Mouse (Mus musculus) cerebellum, adult 11 months (tissue): ENCODE measurements around the gene Dnm2.
"Not testable (repeated sequence)": the region's sequence is repeated elsewhere in the genome, so short reads cannot be mapped to it uniquely, and the experiment has no call there.

Source experiments
- DNase-seq: peaks from one replicate; pipeline ENCODE4 v3.0.0; 2022

The Dnm2 gene

DNA sequence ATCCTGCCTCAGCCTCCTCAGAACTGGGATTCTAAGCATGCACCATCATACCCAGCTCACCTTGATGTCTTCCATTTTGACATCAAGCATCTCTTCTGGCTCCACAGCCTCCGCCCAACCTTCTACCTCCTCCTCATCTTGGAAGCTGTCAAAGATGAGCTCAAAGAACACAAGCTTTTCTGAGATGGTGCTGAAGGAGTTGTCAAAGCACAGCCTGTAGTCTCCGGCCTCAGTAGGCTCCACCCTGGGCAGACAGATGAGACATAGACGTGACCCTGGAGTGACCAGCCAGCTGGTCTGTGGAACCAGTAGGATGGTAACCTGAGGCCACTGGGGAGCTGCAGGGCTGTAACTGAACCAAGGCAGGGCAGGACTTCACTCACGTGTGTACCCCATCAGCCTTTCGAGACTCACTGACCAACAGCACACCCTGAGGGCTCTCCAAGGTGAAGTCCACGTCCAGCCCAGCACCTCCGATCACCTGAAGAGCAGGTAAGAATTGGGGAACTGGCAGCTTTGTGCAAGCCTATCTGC lies 84.2 kb downstream of the Dnm2 start:
- no peak for DNase-seq

DNA sequence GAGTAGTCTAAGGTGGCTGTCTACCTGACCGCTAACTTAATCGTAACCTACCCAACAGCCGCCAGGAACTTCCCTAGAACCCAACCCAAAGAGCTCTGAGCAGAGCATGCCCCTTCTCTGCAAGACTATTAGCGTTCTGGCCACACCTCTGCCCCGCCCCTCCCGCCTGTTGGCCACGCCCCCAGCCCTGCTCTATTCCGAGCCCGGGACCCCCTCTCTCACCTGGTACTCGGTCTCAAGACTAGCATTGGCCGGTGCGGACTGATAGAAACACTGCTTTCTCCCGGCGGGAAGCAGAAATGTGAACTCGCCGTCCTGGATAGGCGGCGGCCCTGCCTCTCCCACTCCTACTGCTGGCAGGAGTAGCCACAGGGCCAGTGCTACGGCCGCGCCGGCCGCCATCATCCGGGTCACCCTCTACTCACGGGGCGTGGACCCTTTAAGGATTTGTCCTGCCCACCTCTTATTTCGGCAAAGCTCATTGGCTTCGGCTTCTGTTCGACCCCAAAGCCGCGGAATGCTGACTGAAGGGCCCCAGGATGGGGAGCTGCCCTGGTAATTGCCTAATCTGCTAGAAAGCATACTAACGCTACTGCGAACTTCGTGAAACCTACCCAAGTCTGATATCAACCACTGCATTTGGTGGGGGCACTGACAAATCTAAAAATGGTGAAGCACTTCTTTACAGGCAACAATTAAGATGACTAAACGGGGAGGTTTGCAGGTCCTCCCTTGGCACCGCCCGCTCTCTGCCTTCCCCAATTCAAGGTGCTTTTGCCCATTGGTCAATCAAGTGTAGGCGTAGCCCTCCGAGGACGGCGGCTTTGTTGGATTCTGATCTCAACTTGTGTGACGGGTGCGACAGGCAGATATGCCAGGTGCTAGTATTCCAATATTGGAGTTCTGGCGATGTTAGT lies 85.3 kb downstream of the Dnm2 start, which contains the start of gene Tmed1:
TSS of gene Tmed1 (minus strand) at position 481 of the 917 bp plus-strand sequence.
- DNase-seq, result peak; percentile 92

DNA sequence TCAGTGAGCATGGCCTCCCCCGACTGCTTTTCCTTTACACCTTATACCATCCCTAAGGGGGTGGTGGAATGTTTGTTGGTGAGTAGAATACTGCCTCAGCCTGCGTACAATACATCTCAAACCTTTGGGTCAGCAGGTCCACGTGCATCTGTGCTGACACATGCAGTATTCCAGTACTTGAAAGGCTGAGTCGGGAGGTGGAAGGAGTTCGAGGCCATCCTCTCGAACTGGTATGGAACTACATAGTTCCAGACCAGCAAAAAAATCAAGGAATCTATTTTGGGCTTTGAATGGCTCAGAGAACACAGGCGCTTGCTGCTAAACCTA lies 85.9 kb downstream of the Dnm2 start:
- DNase-seq, result no peak

DNA sequence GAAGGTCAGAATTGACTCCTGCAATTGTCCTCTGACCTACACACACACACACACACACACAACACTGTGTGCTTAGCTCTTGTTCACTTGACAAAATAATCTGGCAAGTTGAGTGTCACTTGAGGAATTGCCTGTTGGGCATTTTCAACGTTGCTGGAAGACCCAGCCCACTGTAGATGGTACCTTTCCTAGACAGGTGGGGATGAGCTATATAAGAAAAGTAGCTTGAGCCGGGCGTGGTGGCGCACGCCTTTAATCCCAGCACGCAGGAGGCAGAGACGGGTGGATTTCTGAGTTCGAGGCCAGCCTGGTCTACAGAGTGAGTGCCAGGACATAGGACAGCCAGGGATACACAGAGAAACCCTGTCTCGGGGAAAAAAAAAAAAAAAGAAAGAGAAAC lies 86.3 kb downstream of the Dnm2 start:
- no peak for DNase-seq

DNA sequence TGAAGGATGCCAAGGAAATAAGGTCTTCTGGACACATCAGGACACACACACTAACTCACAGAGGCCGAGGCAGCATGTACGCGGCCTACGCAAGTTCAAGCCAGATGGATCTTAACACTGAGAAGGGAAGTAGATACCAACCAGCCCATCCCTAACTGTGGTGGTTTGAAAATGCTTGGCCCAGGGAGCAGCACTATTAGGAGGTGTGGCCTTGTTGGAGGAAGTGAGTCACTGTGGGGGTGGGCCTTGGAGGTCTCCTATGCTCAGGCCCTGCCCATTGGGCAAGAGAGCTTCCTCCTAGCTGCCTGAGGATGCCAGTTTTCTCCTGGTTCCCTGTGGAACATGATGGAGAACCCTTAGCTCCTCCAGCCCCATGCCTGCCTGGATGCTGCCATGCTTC lies 88.8 kb downstream of the Dnm2 start:
- DNase-seq, result no peak

DNA sequence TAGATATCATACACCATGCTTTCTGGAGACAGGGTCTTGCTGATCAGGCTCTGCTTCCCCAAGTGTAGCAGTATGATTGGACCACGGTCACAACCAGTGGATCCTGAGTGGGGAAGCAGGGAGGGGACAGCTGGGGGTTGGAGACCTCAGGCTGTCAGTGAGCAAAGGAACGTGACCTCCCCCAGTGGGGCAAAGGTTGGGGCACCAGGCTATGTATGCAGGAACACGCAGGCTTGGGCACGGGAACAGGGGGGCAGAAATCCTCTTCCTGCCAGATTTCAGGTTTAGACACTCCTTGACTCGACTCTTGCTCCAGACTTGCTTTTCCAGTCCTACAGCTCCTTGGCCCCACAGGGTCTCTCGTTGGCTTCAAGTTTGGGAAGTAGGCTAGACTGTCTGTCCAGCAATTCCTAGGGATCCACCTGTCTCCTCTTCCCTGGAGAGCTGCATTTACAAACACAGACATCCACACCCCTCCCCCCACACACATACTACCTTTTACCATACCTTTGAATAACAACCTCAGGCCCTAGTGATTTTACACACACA lies 93.3 kb downstream of the Dnm2 start:
- DNase-seq, result no peak

DNA sequence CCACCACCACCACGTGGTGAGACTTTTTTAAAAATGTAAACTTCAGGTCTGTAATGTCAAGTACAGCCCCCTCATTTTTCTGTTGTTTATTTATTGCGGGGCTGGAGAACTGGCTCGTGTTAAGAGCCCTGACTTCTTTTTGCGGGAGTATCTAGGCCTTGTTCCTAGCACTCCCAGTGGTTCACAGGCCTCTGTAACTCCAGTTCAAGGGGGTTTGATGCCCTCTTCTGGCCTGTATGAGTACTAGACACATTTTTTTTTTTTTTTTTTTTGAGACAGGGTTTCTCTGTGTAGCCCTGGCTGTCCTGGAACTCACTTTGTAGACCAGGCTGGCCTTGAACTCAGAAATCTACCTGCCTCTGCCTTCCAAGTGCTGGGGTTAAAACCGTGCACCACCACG lies 94.0 kb downstream of the Dnm2 start:
- DNase-seq, result not testable (repeated sequence)

DNA sequence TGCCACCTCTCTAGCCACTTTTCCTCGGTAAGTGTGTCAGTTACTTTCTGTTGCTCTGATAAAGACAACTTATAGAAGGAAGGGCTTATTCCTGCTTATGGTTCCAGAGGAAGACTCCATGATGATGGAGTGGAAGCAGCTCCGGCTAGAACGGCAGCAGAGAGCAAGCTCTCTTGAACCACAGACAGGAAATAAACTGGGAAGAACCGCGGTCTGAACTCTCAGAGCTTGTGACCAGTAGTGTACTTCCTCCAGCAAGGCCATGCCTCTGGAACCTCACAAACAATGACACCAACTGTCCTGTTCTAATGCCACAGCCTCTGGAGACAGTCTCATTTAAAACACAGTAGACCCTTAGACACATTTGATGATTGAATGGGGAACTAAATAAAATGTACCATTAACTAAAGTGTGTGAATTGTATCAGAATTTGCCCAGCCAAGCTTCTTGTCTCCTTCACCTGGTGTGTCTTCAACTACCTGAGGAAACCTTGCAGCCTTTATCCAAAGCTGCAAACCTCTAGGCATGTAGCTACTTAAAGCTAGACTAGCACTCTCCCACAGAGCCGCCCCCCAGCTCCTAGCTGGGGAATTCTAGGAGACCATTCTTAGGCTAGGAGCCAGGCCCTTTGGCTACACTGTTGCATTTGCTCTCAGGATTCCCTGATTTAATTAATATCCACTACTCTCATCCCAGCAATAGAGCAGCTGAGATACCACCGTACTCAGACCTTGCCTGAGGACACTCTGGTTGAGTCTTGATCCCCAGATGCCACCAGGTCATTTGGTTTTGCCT lies 100.6 kb downstream of the Dnm2 start:
- DNase-seq, result no peak

DNA sequence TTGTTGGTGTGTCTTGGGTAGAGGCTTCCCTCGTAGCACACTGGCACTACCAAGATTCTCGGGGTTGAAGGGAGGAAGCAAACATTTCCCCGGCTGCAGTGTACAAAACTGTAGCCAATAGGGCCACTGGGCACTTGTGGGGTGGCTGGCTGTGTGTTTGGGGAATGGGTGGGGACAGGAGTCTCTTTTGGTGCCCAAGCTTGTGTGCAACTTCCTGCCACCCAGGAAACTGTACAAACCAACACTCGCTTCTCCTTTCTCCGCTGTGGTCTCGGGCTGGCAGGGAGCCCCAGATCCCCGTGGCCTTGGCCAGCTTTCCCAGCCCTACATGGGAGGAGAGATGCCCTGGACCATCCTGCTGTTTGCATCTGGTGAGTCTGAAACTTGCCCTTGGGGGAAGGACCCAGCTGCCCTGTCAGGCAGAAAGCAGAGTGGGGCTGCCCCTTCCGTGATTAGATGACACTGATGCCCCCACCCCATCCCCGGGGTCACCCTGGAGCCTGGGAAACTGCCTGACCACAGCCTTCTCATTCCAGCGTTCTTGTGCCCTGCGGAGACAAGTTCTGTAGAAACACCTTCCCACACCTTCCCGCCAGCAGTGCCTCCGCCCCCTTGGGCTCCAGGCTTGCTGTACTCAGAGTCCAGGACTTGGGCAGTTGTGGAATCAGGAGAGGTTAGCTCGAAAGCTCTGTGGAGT lies 101.4 kb downstream of the Dnm2 start, which contains the start of gene AB124611:
TSS of gene AB124611 (plus strand) at position 240 of the 697 bp plus-strand sequence.
- DNase-seq, result no peak

DNA sequence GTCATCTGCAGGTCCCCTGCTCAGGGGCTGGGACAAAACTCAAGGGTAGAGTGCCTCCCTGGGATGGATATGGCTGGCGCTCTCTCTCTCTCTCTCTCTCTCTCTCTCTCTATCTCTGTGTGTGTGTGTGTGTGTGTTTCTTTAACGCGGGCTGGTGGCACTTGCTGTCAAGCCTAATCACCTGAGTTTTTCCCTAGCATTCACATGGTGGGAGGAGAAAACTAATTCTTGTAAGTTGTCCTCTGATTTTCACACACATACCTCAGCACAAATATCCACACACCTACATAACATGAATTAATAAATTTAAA lies 101.9 kb downstream of the Dnm2 start:
- no peak for DNase-seq

DNA sequence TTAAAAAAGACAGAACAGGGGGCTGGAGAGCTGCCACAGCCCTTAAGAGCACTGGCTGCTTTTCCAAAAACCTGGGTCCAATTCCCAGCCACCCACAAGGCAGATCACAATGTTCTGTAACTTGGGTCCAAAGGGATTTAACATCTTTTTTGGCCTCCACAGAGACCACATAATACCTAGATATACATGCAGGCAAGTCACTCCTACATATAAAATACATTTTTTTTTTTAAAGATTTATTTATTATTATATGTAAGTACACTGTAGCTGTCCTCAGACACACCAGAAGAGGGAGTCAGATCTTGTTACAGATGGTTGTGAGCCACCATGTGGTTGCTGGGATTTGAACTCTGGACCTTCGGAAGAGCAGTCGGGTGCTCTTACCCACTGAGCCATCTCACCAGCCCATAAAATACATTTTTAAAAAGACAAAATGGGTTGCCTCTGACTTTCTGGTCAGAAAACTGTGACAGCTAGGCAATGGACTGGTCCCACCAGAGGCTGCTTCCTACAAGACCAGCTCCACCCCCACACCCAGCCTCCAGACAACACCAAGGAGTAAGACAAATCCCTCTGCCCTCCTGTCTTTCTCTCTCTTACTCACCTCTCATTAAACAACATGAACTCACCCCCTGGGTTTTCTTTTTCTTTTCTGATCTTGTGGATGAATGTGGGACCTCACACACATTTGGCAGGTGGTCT lies 102.5 kb downstream of the Dnm2 start:
- DNase-seq, result no peak

DNA sequence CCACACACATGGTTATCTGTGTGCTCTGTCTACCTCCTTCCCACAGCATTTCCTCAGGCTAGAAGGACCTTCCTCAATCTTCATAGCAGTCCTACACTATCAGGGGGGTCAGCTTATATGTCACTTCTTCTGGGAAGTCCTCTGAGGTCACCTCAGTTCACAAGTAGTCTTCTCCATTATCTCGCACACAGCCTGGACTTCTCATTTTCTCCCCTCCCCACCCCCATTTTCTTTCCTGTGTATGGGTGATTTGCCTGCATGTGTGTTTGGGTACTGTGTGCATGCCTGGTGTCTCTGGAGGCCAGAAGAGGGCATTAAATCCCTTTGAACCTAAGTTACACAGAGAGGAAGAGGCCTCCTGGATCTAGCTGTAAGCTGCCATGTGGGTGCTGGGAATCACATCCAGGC lies 103.2 kb downstream of the Dnm2 start:
- DNase-seq, result no peak

DNA sequence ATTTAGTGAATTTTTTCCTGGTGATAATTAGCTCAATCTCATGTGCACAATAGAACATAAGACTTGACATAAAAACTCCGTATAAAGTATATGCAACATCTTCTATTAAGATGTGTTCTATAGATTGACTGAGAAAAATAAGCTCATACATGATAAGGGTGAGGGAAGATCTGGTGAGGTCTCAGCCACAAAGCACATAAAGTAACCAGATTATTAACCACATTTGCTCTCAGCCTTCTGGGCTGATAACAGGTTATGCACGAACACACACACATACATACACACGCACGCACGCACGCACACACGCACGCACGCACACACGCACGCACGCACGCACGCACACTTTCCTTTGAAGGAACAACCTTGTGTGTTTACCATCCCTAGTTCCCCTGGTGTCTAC lies 111.8 kb downstream of the Dnm2 start:
- DNase-seq, result no peak

DNA sequence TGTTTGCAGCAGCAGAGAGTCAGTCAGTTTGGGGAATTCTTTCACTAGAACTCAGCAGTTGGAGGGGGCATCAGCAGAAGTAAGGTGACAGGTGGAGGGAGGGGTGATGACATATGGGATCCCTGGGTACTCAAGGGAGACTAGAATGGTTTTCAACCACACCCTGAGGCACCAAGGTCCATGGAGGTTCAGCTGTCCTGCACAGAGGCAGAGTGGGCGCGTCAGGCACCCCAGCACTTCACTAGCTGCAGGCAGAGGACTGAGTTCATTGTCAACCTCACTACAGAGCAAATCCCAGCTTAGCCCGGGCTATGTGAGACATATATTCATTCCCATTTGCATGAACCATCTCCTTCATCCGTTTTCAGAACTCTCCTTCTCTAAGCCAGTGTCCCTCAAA lies 112.3 kb downstream of the Dnm2 start:
- no peak for DNase-seq

DNA sequence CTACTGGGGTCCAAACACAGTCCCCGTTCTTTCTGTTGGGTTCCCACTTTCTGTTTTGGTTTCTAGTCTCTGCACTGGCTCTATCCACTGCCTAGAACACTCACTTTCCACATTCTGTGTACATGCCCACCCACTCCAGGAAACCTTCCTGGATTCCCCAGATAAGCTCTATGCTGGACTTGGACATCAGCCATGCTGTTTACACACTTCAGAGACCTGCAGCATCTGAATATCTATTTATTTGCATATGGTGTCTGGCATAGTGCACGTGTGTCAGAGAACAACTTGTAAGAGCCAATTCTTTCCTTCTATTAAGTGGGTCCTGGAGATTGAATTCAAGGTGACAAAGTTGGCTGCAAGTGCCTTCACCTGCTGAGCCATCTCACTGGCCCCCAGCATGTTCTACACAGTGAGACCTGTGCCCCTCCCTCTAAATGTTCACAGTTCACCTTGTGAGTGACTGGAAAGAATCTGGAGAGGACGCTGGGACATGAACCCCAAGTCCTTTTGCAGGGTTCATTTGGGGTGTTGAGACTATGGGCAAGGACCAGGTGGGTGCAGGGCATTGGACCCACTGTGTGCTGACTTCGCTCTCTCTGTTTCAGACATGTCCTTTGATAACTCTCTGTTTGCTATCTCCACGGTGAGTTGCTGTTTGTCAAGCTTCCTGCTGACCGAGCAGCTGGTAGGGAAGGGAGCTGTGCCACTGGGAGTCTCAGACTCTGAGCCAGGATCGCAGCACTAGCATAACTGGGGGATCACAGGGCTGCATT lies 115.5 kb downstream of the Dnm2 start:
- no peak for DNase-seq

DNA sequence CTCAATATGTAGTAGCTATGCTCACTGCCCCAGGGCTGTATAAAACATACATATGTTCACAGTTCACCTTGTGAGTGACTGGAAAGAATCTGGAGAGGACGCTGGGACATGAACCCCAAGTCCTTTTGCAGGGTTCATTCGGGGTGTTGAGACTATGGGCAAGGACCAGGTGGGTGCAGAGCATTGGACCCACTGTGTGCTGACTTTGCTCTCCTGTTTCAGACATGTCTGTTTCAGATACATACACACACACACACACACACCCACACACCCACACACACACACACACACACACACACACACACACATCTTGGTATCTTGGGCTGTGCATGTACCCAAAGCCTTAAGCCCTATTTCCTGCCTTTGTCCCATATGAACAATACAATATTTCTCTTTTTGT lies 117.3 kb downstream of the Dnm2 start:
- DNase-seq, result not testable (repeated sequence)

DNA sequence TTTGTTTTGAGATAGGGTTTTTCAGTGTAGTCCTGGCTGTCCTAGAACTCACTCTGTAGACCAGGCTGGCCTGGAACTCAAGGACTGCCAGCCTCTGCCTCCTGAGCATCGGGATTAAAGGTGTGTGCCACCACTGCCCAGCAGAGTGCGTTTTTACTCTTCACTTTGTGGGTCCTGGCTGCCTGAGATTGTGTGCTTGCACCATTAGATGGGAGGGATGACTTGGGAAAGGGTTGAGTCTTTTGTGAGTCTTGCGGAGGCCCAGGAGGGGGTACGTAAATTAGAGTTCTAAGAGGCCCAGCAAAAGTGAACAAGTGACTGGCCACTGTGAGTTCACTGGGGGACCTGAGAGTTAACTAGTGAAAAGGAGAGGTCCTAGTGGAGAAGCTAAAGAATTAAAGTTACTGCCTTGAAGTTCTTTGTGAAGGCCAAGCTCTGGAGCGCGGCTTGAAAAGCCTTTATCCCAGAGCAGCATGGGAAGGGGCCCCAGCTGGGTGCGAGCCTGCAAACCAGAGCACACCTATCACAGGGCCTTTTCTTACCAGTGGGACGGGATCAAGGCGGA lies 120.7 kb downstream of the Dnm2 start:
- DNase-seq, result no peak

DNA sequence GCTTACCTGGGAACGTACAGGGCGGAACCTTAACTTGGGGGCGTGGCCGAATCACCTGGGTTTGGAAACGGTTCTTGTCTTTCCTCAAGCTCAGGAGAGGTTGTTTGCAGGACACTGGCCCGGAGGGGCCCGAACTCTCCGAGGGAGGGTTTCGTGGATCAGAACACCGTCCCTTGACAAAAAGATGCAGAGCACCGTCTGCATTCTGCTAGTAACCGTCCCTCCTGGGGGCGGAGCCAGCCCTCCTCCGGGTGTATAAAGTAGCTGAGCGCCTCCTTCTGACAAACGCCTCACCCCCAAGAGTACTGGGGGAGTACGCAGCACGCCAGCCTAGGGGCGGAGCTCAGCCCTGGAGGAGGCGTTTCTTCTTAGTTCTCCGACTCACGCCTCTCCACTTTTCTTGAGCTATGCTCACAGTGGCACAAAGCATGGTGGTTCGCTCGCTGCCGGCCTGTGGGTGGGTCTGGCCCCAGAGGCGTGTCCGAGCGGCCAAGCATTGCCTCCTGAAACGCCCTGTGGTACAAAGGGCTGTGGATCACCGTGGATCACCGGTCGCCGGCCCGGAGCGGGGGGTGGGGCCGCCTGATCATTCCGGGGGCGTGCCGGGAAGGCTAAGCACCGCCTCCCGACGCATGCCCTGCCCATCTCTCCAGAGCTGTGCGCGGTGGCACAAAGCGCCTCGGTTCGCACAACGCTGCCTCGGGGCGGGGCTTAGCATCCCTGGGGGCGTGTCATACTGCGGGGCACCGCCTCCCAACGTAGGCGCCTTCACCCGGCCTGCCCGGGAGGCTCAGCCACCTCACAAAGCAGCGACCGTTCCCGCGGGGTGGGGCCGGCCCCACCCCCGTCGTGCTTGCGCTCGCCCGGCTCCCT lies 121.4 kb downstream of the Dnm2 start:
- DNase-seq, result peak; percentile 99

DNA sequence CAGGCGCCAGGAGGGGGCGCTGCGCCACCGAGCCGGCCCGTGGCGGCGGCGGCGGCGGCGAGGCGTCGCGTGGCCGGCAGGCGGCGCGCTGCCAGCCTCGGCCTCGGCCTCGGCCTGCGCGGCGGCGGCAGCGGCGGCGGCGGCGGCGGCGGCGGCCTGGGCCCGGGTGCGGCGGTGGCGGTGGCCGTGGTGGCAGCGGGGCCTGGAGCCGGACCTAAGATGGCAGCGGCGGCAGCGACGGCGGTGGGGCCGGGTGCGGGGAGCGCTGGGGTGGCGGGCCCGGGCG lies 122.0 kb downstream of the Dnm2 start, which contains the start of gene Carm1:
TSS of gene Carm1 (plus strand) at position 106 of the 286 bp plus-strand sequence.
- no peak for DNase-seq
